Mouse (Mus musculus) bone marrow macrophage, adult 2 months (primary cell): ENCODE data around the gene Gm49321.

Source experiments
- CTCF ChIP-seq: IDR thresholded peaks from 2 replicates; pipeline ENCODE4 v1.5.1; 2012; ENCODE audit warnings: low read depth, mild to moderate bottlenecking, low read length, moderate library complexity
- POLR2A ChIP-seq: IDR thresholded peaks from 2 replicates; pipeline ENCODE4 v1.6.1; 2012; ENCODE audit warnings: mild to moderate bottlenecking, low read depth, low read length, borderline replicate concordance

DNA sequence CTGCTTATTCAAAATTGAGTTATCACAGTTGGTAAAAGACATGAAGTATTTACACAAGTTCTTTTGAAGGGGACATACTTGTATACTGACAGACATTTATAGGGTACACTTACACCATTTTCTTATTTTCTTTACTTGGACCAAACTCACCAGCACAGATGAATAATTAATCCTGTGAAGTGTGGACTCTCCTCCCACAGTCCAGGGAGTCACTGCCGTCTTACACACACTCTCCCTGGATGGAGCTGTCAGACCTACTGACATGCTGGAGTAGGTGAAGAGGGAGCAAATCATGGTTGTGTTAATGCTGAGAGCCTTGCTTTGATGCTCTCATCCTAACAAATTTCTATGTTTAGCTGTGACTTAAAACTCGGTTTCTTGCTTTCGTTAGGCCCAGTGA is 7.2 kb upstream of the Gm49321 start:
- no peak for TF ChIP-seq CTCF
- TF ChIP-seq POLR2A, result no peak
